Mouse (Mus musculus) bone marrow macrophage, adult 2 months (primary cell): Measurements from ENCODE around the gene Cdc7. TPM values are rescaled to one million over a fixed set of nuclear protein-coding genes. Genes with fewer than 3 reads are reported as not detected.
"Not testable (repeated sequence)": the region's sequence is repeated elsewhere in the genome, so short reads cannot be mapped to it uniquely, and the experiment has no call there.

Experiments used
- H3K27ac ChIP-seq: 2 replicates; pipeline ENCODE4 v1.5.1; 2012; ENCODE audit warnings: low read depth, low read length; ENCODE audit not compliant: insufficient read depth
- H3K4me1 ChIP-seq: 2 replicates; pipeline ENCODE4 v1.6.1; 2012; ENCODE audit warnings: low read length; ENCODE audit not compliant: control insufficient read depth, insufficient read depth
- H3K4me3 ChIP-seq: 2 replicates; pipeline ENCODE4 v1.5.1; 2012; ENCODE audit warnings: mild to moderate bottlenecking, low read length, moderate library complexity; ENCODE audit not compliant: insufficient read depth
- CTCF ChIP-seq: IDR thresholded peaks from 2 replicates; pipeline ENCODE4 v1.5.1; 2012; ENCODE audit warnings: low read depth, mild to moderate bottlenecking, low read length, moderate library complexity
- POLR2A ChIP-seq: IDR thresholded peaks from 2 replicates; pipeline ENCODE4 v1.6.1; 2012; ENCODE audit warnings: mild to moderate bottlenecking, low read depth, low read length, borderline replicate concordance
- polyA plus RNA-seq: library from polyadenylated mRNA; stranded (reverse); fragments of >200 nt; gene quantifications from 2 replicates; pipeline ENCODE4 v1.2.4, GENCODE M21; 2012; ENCODE audit not compliant: missing spikeins, insufficient read depth, insufficient read length

The Cdc7 gene
- polyA plus RNA-seq, 1 experiment, result 5.9 TPM

DNA sequence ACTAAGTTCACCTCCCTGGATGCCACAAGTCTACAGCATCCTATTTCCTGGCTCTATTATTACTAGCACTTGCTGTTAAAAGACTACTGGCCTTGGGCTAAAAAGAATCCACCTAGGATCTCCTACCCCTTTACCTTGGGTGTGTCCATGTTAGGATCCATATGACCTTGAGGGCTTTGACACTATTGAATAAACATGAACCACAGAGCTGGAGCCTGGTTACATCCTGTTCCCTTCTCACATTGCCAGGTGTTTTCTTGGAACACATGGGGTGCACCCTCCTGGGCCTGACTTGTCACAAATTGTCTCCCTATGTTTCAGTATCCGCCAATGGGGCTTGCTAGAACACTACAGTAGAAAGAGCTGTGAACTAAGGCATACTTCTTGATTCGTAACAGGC is 3.7 kb upstream of the Cdc7 start:
- TF ChIP-seq POLR2A, result no peak
- no peak for TF ChIP-seq CTCF
- Histone ChIP-seq H3K4me1 (peaks cover 26% of the 10 kb centered on the region), H3K27ac (peak overlapping the region; percentile 92; the same call in 1 of the 2 replicates), H3K4me3 (no peak overlapping the region)

DNA sequence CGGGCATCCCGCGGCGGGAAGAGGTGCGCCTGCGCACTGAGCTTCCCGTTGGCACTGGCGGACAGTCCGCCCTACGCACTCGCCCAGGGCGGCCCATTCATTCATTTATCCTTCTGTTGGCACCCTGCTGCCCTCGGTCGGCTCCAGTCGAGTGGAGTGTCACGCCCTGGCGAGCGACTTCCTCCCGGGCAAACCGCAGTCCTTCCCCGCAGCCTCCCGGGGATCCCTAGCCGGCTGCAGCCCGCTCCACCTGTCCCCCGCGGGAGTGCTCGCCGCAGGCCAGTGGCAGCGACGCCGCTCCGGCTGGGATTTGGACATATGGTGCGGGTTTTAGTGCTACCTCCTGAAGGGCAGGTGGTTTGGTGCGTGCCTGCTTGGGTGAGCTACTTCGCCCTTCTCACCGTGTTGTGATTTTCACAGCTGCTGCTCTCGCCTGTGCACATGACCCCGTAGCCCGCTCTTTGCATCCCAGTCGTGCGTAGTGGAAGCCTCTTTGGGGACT is 442 bp downstream of the Cdc7 start:
- Histone ChIP-seq H3K4me1 (peaks cover 13% of the 10 kb centered on the region), H3K27ac (peak overlapping the region; percentile 71), H3K4me3 (peak overlapping the region; percentile 94)
- no peak for TF ChIP-seq CTCF
- TF ChIP-seq POLR2A, result no peak

DNA sequence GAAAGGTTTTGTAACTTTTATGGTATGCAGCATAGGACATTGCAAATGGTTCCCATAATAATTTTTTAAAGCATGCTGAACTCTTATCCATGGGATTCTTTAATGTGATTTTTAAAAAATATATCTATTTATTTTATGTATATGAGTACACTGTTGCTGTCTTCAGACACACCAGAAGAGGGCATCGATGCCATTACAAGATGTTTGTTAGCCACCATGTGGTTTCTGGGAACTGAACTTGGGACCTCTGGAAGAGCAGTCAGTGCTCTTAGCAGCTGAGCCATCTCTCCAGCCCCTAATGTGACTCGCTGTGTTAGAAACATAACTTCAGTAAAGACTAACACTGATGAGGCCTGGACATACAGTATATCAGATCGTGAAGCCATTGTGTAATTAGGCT is 2.3 kb downstream of the Cdc7 start:
- Histone ChIP-seq H3K27ac (no peak overlapping the region), H3K4me3 (no peak overlapping the region), H3K4me1 (peaks cover 10% of the 10 kb centered on the region)
- no peak for TF ChIP-seq CTCF
- no peak for TF ChIP-seq POLR2A

DNA sequence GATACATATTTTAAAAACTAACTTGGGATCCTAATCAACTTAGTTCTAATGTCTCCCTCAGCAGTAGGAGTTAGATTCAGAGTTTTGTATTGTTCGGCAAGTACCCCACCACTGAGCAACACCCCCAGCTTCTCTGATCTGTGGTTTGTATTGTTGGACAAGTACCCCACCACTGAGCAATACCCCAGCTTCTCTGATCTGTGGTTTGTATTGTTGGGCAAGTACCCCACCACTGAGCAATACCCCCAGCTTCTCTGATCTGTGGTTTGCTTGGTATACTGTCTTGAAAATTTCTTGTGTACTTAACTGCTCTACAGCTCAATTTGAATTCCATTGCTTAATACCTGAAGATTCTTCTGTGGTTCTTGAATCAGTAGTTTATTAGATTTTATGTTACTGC is 3.5 kb downstream of the Cdc7 start:
- peaks cover 10% of the 10 kb centered on the region for H3K4me1 ChIP-seq
- H3K4me3 ChIP-seq, result no peak overlapping the region
- no peak for TF ChIP-seq POLR2A
- no peak for TF ChIP-seq CTCF
- H3K27ac ChIP-seq, result no peak overlapping the region

DNA sequence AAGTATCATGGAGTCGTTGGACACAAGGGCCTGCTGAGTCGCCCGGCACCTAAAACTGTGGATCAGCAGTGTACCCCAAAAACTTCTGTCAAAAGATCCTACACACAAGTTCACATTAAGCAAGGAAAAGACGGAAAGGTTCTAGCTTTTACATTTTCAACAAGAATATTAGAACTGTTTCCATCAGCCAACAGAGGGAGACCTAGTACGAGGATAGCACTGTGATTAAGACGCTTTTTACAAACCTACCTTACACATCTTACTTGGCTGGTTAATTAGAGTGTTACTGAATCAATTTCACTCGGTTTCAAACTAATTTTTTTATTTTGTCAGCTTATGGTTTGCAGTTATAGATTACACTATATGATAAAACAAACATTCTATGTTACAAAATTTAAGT is 9.8 kb downstream of the Cdc7 start:
- Histone ChIP-seq H3K4me3 (no peak overlapping the region), H3K27ac (no peak overlapping the region), H3K4me1 (no peaks in the 10 kb centered on the region)
- TF ChIP-seq POLR2A, result no peak
- TF ChIP-seq CTCF, result no peak

GRCm38 (mm10) chr5:106979156-106979555 is 15.0 kb downstream of the Cdc7 start:
- no peak overlapping the region for H3K4me3 ChIP-seq
- H3K4me1 ChIP-seq, result no peaks in the 10 kb centered on the region
- TF ChIP-seq CTCF, result no peak
- no peak for TF ChIP-seq POLR2A
- H3K27ac ChIP-seq, result no peak overlapping the region

DNA sequence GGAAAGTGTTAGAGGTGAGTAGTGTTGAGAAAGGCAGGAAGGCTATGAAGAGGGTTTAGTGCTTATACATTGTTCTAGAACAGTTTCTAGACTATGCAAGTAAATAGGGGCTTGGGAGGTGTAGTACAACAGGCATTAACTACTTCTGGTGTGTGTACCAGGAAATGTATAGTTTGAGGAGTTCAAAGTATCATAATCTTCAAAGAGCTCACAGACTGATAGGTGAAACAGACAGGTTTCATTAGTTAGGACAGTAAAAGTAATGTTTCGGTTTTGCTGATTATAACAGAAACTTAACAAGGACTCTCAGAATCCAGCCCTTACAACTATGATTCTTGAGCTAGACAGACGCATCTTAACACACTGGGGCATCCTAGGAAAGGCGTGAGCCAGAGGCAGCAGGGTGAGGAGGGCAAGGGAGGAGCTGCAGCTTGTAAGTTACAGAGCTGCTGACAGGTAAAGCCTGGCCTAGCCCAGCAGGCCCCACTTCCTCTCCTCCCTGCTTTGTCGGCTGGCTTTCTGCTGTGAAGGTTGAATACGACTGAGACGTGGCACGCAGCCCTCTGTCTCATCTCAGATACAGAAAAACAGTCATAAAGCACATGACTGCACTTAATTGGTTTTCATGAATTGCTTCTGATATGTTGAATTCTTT is 18.3 kb downstream of the Cdc7 start:
- TF ChIP-seq CTCF, result no peak
- no peak for TF ChIP-seq POLR2A
- no peak overlapping the region for H3K4me3 ChIP-seq
- no peak overlapping the region for H3K27ac ChIP-seq
- no peaks in the 10 kb centered on the region for H3K4me1 ChIP-seq

GRCm38 (mm10) chr5:106984934-106985333 is 20.8 kb downstream of the Cdc7 start:
- H3K4me3 ChIP-seq, H3K27ac ChIP-seq, H3K4me1 ChIP-seq: not testable (repeated sequence)

GRCm38 (mm10) chr5:106985594-106985993 is 21.5 kb downstream of the Cdc7 start:
- TF ChIP-seq CTCF (no peak), POLR2A (no peak)
- Histone ChIP-seq H3K4me3 (no peak overlapping the region), H3K27ac (no peak overlapping the region), H3K4me1 (no peaks in the 10 kb centered on the region)

- H3K27ac ChIP-seq, result no peak overlapping the region
- no peak overlapping the region for H3K4me3 ChIP-seq
- no peak for TF ChIP-seq POLR2A
- no peak for TF ChIP-seq CTCF
- peaks cover 7% of the 10 kb centered on the region for H3K4me1 ChIP-seq
Measured at GRCm38 (mm10) chr5:106989181-106989580, 25.1 kb downstream of the Cdc7 start.
